Mouse (Mus musculus) midbrain, embryonic 16.5 days (tissue): ENCODE results near the gene Vmn1r224. TPM values are rescaled to one million over a fixed set of nuclear protein-coding genes. Genes with fewer than 3 reads are reported as not detected.

Experiments
- ATAC-seq: fragments of 200-750 bp; cut with Nextera tagmentation; 2 replicates; pipeline ENCODE4 v1.8.0; 2017; ENCODE audit warnings: moderate TSS enrichment
- H3K27ac ChIP-seq: fragments of 300-500 bp; sonication (generic); 2 replicates; pipeline ENCODE4 v1.5.1; 2014; ENCODE audit warnings: mild to moderate bottlenecking, low read length, mixed read lengths
- H3K27me3 ChIP-seq: fragments of 300-500 bp; sonication (generic); 2 replicates; pipeline ENCODE4 v1.6.1; 2014; ENCODE audit warnings: low read depth, low read length, mixed read lengths; ENCODE audit not compliant: control insufficient read depth, insufficient read depth
- H3K36me3 ChIP-seq: fragments of 300-500 bp; sonication (generic); 2 replicates; pipeline ENCODE4 v1.6.1; 2014; ENCODE audit warnings: mild to moderate bottlenecking, low read length, moderate library complexity, mixed read lengths; ENCODE audit not compliant: control insufficient read depth, insufficient read depth
- H3K4me1 ChIP-seq: fragments of 300-500 bp; sonication (generic); 2 replicates; pipeline ENCODE4 v1.6.1; 2014; ENCODE audit warnings: mild to moderate bottlenecking, low read length, mixed read lengths; ENCODE audit not compliant: control insufficient read depth, insufficient read depth
- H3K4me2 ChIP-seq: fragments of 300-500 bp; sonication (generic); 2 replicates; pipeline ENCODE4 v1.6.1; 2014; ENCODE audit warnings: mild to moderate bottlenecking, low read length, mixed read lengths
- H3K4me3 ChIP-seq: fragments of 300-500 bp; sonication (generic); 2 replicates; pipeline ENCODE4 v1.5.1; 2014; ENCODE audit warnings: low read depth, mild to moderate bottlenecking, low read length, moderate library complexity, mixed read lengths
- H3K9ac ChIP-seq: fragments of 300-500 bp; sonication (generic); 2 replicates; pipeline ENCODE4 v1.6.1; 2014; ENCODE audit warnings: low read depth, low read length, mixed read lengths
- H3K9me3 ChIP-seq: fragments of 300-500 bp; sonication (generic); replicated peaks from 2 replicates; pipeline ENCODE4 v1.6.1; 2014; ENCODE audit warnings: mild to moderate bottlenecking, low read length, mixed read lengths; ENCODE audit not compliant: control insufficient read depth, poor library complexity, severe bottlenecking
- WGBS: fragments of 180-500 bp; shearing (Covaris S2); extraction: QIAGEN DNeasy Blood & Tissue Kit; methylation state at CpG from one replicate; pipeline ENCODE4 v1.1.7; 2014; 5-methylcytosine and 5-hydroxymethylcytosine counted together
- polyA plus RNA-seq: library from polyadenylated mRNA; unstranded; fragments of >200 nt; fragmentation: Nextera tagmentation; extraction: Ambion mirVana; gene quantifications from 2 replicates; pipeline ENCODE4 v1.2.1, GENCODE M21; 2015

Gene Vmn1r224
- not detected in 2 replicates for polyA plus RNA-seq

DNA sequence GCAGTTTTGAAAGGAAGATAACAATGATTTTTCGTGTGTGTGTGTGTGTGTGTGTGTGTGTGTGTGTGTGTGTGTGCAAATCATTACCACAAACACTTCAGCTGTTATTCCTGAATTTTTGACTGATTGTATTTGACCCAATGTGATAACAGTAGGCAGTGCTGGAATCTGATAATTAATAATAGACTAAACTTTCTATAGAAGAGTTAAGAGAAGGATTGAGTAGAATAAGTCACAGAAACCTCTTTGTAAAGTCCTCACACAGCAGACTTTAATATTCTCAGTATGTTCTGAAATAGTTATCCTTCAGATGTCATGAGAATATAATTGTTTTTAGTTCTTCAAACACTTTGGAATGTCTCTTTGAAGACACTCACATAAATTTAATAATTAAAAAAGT lies at the start of gene Vmn1r224:
TSS of gene Vmn1r224 (plus strand) at position 301 of the 400 bp plus-strand sequence.
- 40% methylated on average over 1 of the region's 1 CpGs for WGBS
- Histone ChIP-seq H3K9ac (no peak within 1 kb of the TSS), H3K9me3 (peaks cover 3% of the 10 kb centered on the region; the same call in 1 of the 2 replicates), H3K36me3 (no peaks in the 10 kb centered on the region), H3K27ac (no peak within 1 kb of the TSS), H3K27me3 (no peaks in the 10 kb centered on the region), H3K4me2 (no peak within 1 kb of the TSS), H3K4me1 (no peaks in the 10 kb centered on the region), H3K4me3 (no peak within 1 kb of the TSS)
- no peak for ATAC-seq

DNA sequence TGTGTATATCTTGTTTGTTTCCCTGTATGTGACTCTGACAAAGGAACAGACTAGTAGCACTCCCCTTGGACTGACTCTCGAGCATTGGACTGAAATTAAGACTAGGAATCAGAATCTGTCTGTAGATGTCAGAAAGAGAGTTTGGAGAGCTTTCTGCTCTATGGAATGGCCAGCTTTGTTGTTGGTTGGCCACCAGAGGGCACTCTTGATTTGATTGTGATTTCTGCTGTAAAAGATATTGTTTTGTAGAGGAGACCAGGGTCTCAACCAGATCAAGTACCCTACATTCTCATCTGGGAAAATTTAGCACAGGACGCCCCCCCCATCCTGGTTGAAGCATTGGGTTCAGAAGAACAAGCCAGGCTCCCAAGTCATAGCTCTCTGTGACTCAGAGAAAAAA lies 14.8 kb upstream of the Vmn1r224 start:
- ATAC-seq = no peak
- no peaks in the 10 kb centered on the region for H3K27me3 ChIP-seq
- no peak overlapping the region for H3K4me3 ChIP-seq
- no peak overlapping the region for H3K4me2 ChIP-seq
- no peak overlapping the region for H3K27ac ChIP-seq
- 36% methylated on average over 2 of the region's 2 CpGs for WGBS
- peaks cover 17% of the 10 kb centered on the region for H3K9me3 ChIP-seq
- no peaks in the 10 kb centered on the region for H3K36me3 ChIP-seq
- H3K4me1 ChIP-seq = no peaks in the 10 kb centered on the region
- no peak overlapping the region for H3K9ac ChIP-seq

DNA sequence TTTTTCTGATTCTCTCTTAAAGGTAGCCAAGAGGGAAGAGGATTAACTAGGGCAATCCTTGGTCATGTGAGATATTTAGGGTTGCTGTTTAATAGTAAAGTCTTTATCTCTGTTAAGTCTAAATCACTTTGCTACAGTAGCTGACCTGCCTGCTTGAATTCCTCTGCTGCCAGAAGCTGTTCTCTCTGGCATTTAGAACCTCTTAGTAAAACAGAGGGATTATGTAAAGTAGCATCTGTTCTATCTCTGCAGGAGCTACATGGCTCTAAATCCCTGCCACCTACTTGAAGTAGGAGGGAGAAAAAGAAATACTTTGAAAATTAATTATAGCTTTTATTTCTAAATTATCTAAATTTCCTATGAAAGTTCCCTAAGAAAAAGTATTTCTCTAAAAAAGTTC lies 25.3 kb downstream of the Vmn1r224 start:
- Histone ChIP-seq H3K9ac (no peak overlapping the region), H3K4me2 (no peak overlapping the region), H3K27me3 (no peaks in the 10 kb centered on the region), H3K4me1 (no peaks in the 10 kb centered on the region), H3K4me3 (no peak overlapping the region), H3K36me3 (no peaks in the 10 kb centered on the region), H3K9me3 (peaks cover 12% of the 10 kb centered on the region; the same call in 1 of the 2 replicates), H3K27ac (no peak overlapping the region)
- ATAC-seq = no peak

DNA sequence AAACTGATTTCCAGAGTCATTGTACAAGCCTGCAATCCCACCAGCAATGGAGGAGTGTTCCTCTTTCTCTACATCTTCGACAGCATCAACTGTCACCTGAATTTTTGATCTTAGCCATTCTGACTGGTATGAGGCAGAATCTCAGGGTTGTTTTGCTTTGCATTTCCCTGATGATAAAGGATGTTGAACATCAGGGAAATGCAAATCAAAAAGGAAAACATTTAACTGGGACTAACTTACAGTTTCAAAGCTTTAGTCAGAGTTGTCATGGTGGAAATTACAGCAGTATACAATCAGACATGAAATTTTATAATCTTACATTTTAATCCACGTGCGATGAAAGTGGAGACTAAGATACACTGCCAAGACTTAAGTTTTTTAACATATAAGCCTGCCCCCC lies 59.4 kb downstream of the Vmn1r224 start:
- WGBS = 78% methylated on average over 3 of the region's 3 CpGs
- H3K4me1 ChIP-seq = no peaks in the 10 kb centered on the region
- ATAC-seq = no peak

More for the DNA sequence above, 59.4 kb downstream of the Vmn1r224 start:
- Histone ChIP-seq H3K9me3 (peaks cover 5% of the 10 kb centered on the region), H3K4me3 (no peak overlapping the region), H3K36me3 (no peaks in the 10 kb centered on the region), H3K9ac (no peak overlapping the region), H3K27ac (no peak overlapping the region), H3K27me3 (no peaks in the 10 kb centered on the region), H3K4me2 (no peak overlapping the region)

Other genes starting within 250 kb of the Vmn1r224 start
- not detected in 2 replicates for gene Fpr-rs6, start 231.0 kb upstream of the Vmn1r224 start, polyA plus RNA-seq
- gene Vmn2r105, start 179.1 kb upstream of the Vmn1r224 start, polyA plus RNA-seq = not detected in 2 replicates
- gene Vmn2r106, start 128.6 kb upstream of the Vmn1r224 start, polyA plus RNA-seq = not detected in 2 replicates
- gene Vmn2r107, start 68.9 kb upstream of the Vmn1r224 start, polyA plus RNA-seq = not detected in 2 replicates
- gene Vmn2r108, start 67.2 kb downstream of the Vmn1r224 start, polyA plus RNA-seq = not detected in 2 replicates
- not detected in 2 replicates for gene Vmn1r225, start 84.0 kb downstream of the Vmn1r224 start, polyA plus RNA-seq
- gene Vmn2r109, start 150.6 kb downstream of the Vmn1r224 start, polyA plus RNA-seq = not detected in 2 replicates
- gene Vmn2r110, start 182.3 kb downstream of the Vmn1r224 start, polyA plus RNA-seq = not detected in 2 replicates
- not detected in 2 replicates for gene Fpr-rs3, start 210.7 kb downstream of the Vmn1r224 start, polyA plus RNA-seq